Mouse (Mus musculus) neural tube, embryonic 11.5 days (tissue): ENCODE measurements at regions not wholly inside any gene's neighbourhood (a gene's known extent, or its start where the extent isn't known, plus 50 kb on each side); places are given as distances from the start of the nearest gene placed in this dataset.

Experiments used
- ATAC-seq: fragments of 200-750 bp; cut with Nextera tagmentation; 2 replicates; pipeline ENCODE4 v1.8.0; 2017; ENCODE audit warnings: moderate number of reproducible peaks, mild to moderate bottlenecking, moderate TSS enrichment, moderate library complexity; ENCODE audit not compliant: insufficient read depth, low FRiP score, low TSS enrichment
- DNase-seq: peaks from one replicate; pipeline ENCODE4 v3.0.0-alpha.2; 2015; ENCODE audit warnings: low spot score
- H3K27ac ChIP-seq: fragments of 300-500 bp; sonication (generic); 2 replicates; pipeline ENCODE4 v1.5.1; 2014; ENCODE audit warnings: low read depth, mild to moderate bottlenecking, low read length
- H3K27me3 ChIP-seq: fragments of 300-500 bp; sonication (generic); 2 replicates; pipeline ENCODE4 v1.6.1; 2014; ENCODE audit warnings: mild to moderate bottlenecking, low read length, mixed read lengths; ENCODE audit not compliant: control insufficient read depth, insufficient read depth
- H3K36me3 ChIP-seq: fragments of 300-500 bp; sonication (generic); 2 replicates; pipeline ENCODE4 v1.6.1; 2014; ENCODE audit warnings: mild to moderate bottlenecking, low read length, moderate library complexity, mixed read lengths; ENCODE audit not compliant: control insufficient read depth, insufficient read depth
- H3K4me1 ChIP-seq: fragments of 300-500 bp; sonication (generic); 2 replicates; pipeline ENCODE4 v1.6.1; 2014; ENCODE audit warnings: low read length, mixed read lengths; ENCODE audit not compliant: control insufficient read depth, insufficient read depth
- H3K4me2 ChIP-seq: fragments of 300-500 bp; sonication (generic); 2 replicates; pipeline ENCODE4 v1.6.1; 2014; ENCODE audit warnings: low read depth, mild to moderate bottlenecking, moderate library complexity
- H3K4me3 ChIP-seq: fragments of 300-500 bp; sonication (generic); 2 replicates; pipeline ENCODE4 v1.5.1; 2014; ENCODE audit warnings: low read depth, low read length
- H3K9ac ChIP-seq: fragments of 300-500 bp; sonication (generic); 2 replicates; pipeline ENCODE4 v1.6.1; 2014; ENCODE audit warnings: mild to moderate bottlenecking, low read length
- H3K9me3 ChIP-seq: fragments of 300-500 bp; sonication (generic); 2 replicates; pipeline ENCODE4 v1.6.1; 2016; ENCODE audit warnings: low read length; ENCODE audit not compliant: control insufficient read depth
- WGBS: fragments of 180-500 bp; shearing (Covaris S2); extraction: QIAGEN DNeasy Blood & Tissue Kit; methylation state at CpG from one replicate; pipeline ENCODE4 v1.1.7; 2014; 5-methylcytosine and 5-hydroxymethylcytosine counted together

DNA sequence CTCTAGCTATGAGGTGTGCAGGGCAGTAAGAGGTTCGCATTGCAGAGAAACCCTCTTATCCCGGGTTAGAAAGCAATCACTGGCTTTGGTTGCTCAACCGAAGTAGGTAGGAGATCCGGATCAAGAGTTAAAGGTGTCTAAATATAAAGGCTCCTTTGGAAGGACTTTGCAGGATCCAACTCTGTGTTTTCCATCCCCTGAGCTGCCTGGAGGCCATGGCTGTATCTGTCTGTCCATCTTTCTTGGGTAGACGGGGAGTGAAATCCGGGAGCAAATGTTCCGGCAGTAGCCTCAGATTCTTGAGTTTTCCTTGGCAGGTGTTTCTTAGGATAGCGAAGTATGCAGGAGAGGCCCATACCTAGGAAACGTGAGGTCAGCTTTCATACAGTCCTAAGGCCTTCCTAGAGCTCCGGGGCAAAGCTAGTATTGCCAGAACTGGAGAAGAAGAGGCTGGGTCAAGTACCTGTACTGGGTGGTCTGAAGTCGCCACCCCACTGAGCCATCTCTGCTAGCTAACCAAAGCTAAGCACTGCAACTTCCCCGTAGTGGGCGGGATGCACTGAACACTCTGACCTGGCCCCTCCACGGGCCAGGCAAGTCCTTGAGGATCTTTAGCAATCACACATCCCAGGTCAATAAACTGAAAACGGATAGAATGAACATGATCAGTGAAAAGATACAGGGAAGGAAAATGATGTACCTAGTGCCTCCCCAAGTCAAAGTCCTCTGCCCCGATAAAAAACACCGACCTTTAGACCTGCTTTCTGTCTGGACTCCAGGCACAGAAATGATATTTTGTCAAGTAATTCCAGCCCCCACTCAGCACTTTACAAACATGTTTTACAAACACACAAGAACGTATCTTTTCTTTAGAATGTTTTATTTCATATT is 160.5 kb upstream of the Cypt12 start:
- Histone ChIP-seq H3K9me3 (no peaks in the 10 kb centered on the region), H3K27me3 (0 out of 2 replicates have a peak, but pooled peaks cover 3% of the 10 kb centered on the region), H3K36me3 (no peaks in the 10 kb centered on the region), H3K9ac (peak overlapping the region; percentile 99), H3K4me3 (peak overlapping the region; percentile 55), H3K27ac (peak overlapping the region; percentile 100), H3K4me2 (peak overlapping the region; percentile 99), H3K4me1 (0 out of 2 replicates have a peak, but pooled peaks cover 2% of the 10 kb centered on the region)
- DNase-seq (peak; percentile 52), ATAC-seq (peak; percentile 0)
- 3% methylated on average over 18 of the region's 18 CpGs for WGBS

DNA sequence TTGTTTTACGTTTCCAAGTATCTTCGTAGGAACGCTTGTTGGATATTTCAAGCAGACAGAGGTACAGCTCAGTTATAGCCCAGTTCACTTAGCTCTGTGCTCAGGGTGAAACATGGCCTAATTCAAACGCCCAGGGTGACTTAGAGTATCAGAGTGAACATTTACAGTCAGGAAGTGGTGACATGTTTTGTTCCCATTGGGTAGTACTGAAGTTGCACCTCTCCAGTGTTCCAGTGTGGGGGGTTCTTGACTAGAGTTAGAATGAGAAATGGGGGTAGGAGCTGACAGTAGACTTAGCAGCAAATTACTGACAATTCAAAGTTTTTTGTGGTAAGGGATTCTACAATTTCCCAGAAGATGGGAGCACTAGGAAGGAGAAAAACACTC is 159.9 kb upstream of the Cypt12 start:
- Histone ChIP-seq H3K4me3 (peak overlapping the region; percentile 55; the same call in 1 of the 2 replicates), H3K36me3 (no peaks in the 10 kb centered on the region), H3K4me1 (0 out of 2 replicates have a peak, but pooled peaks cover 2% of the 10 kb centered on the region), H3K4me2 (peak overlapping the region; percentile 99), H3K9me3 (no peaks in the 10 kb centered on the region), H3K27ac (peak overlapping the region; percentile 100), H3K27me3 (peaks cover 3% of the 10 kb centered on the region; the same call in 1 of the 2 replicates), H3K9ac (peak overlapping the region; percentile 99)
- ATAC-seq (no peak), DNase-seq (no peak)
- 25% methylated on average over 4 of the region's 4 CpGs for WGBS

DNA sequence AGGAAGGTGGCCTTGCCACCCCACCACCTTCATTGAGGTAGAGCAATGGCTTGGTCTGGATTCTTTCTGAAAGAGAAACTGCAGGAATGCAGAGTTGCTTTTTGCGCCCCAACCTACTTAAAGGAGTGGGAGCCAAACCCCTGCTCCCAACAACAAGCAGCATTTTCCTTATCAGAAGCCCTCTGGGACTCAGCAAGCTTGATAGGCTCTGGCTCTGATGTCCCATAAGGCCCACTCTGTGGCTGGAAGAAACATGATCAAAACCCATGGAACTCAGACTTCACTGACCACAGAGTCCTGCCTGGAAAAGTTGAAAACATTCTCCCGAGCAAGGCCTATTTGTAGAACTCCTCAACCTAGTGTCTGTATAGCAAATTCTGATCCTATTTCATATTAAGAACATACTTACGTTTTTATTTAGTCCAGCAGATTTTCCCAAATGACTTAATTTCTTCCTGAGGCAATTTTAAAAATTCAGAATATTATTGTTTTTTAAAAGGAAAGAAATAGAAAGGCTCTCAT is 159.4 kb upstream of the Cypt12 start:
- Histone ChIP-seq H3K4me1 (0 out of 2 replicates have a peak, but pooled peaks cover 2% of the 10 kb centered on the region), H3K27ac (peak overlapping the region; percentile 100), H3K36me3 (no peaks in the 10 kb centered on the region), H3K9me3 (no peaks in the 10 kb centered on the region), H3K4me2 (peak overlapping the region; percentile 99), H3K4me3 (peak overlapping the region; percentile 74), H3K27me3 (peaks cover 3% of the 10 kb centered on the region; the same call in 1 of the 2 replicates), H3K9ac (peak overlapping the region; percentile 99)
- 20% methylated on average over 3 of the region's 3 CpGs for WGBS
- ATAC-seq = no peak
- peak; percentile 37 for DNase-seq

DNA sequence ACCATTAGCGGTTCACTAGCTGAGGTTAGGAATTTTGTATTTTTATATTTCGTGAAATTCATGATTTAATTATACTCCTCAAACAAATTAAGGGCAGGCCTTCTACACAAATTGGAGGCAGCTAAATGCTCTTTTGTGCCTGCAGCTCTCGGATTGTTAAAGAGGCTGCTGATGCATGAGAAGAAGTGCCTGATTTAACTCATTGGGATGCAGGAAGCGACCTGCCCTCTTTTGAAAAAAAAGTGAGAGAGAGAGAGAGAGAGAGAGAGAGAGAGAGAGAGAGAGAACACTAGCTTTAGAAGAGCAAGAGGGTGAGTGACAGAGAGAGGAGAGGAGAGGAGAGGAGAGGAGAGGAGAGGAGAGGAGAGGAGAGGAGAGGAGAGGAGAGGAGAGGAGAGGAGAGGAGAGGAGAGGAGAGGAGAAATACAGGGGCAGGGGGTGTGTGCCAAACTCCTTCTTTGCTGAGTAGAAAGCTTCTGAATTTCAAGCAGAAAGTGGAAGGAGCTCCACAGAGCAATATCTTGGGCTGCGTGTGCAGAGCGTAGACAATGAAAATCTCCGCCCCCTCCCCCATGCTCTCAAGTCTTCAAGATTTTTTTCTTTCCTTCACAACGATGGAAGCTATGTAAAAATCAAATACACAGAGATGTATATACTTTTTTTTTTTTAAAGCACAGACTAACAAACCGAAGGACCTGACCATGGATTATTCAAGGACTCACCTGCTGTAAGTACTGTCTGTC is 158.6 kb upstream of the Cypt12 start:
- H3K9ac ChIP-seq = peak overlapping the region; percentile 99
- H3K9me3 ChIP-seq = no peaks in the 10 kb centered on the region
- H3K27me3 ChIP-seq = peaks cover 3% of the 10 kb centered on the region; the same call in 1 of the 2 replicates
- H3K27ac ChIP-seq = peak overlapping the region; percentile 100
- peak overlapping the region; percentile 74 for H3K4me3 ChIP-seq
- under 1% methylated on average over 9 of the region's 9 CpGs for WGBS
- ATAC-seq (peak; percentile 3; the same call in 1 of the 2 replicates), DNase-seq (peak; percentile 61)
- H3K4me1 ChIP-seq = 0 out of 2 replicates have a peak, but pooled peaks cover 2% of the 10 kb centered on the region
- peak overlapping the region; percentile 99 for H3K4me2 ChIP-seq
- peaks cover under 1% of the 10 kb centered on the region for H3K36me3 ChIP-seq

DNA sequence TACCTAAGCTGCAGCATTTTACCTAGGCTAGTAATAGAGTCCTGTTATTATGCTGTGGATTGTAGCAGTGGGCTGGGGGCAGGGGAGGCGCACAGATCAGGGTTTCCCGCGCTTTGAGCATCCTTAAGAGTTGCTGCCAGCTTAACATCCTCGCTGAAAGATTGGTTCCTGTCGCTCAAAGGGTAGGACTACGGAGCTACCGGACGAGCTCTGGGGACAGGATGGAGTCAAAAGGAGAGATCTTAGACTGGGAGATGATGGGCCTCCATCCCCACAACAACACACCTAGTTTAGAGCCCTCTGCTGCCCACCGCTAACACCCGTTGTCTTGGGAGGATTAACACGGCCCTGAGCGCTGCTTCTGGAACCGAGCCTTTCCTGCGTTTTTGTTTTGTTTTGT is 157.9 kb upstream of the Cypt12 start:
- Histone ChIP-seq H3K27me3 (peaks cover 4% of the 10 kb centered on the region), H3K27ac (peak overlapping the region; percentile 100), H3K9ac (peak overlapping the region; percentile 99), H3K4me3 (peak overlapping the region; percentile 74), H3K36me3 (peaks cover 3% of the 10 kb centered on the region), H3K9me3 (no peaks in the 10 kb centered on the region), H3K4me1 (0 out of 2 replicates have a peak, but pooled peaks cover 2% of the 10 kb centered on the region), H3K4me2 (peak overlapping the region; percentile 20; the same call in 1 of the 2 replicates)
- DNase-seq (peak; percentile 63), ATAC-seq (no peak)
- WGBS = 0% methylated on average over 14 of the region's 14 CpGs

DNA sequence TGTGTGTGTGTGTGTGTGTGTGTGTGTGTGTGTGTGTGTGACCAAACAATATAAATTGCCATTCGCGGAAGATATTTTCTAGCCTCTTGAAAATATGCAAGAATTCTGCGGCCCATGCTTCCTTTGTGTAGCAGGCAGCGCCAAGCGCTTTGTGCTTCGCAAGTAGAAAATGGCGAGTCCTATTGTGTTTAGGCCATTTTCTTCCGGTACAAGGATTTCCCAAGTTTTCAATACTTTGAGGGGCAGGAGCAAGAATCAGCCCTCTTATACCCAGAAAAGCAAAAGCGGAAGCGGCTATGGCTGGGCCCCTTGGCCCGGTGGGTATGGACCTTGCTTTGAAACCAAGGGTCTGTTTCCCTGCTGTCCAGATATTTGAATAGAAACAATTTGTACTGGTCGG is 157.4 kb upstream of the Cypt12 start:
- Histone ChIP-seq H3K27ac (peak overlapping the region; percentile 100), H3K36me3 (peaks cover 3% of the 10 kb centered on the region), H3K4me2 (peak overlapping the region; percentile 19), H3K4me1 (0 out of 2 replicates have a peak, but pooled peaks cover 4% of the 10 kb centered on the region), H3K9ac (peak overlapping the region; percentile 99), H3K9me3 (no peaks in the 10 kb centered on the region), H3K4me3 (peak overlapping the region; percentile 74), H3K27me3 (peaks cover 6% of the 10 kb centered on the region)
- DNase-seq = peak; percentile 49
- no peak for ATAC-seq
- 3% methylated on average over 12 of the region's 12 CpGs for WGBS

DNA sequence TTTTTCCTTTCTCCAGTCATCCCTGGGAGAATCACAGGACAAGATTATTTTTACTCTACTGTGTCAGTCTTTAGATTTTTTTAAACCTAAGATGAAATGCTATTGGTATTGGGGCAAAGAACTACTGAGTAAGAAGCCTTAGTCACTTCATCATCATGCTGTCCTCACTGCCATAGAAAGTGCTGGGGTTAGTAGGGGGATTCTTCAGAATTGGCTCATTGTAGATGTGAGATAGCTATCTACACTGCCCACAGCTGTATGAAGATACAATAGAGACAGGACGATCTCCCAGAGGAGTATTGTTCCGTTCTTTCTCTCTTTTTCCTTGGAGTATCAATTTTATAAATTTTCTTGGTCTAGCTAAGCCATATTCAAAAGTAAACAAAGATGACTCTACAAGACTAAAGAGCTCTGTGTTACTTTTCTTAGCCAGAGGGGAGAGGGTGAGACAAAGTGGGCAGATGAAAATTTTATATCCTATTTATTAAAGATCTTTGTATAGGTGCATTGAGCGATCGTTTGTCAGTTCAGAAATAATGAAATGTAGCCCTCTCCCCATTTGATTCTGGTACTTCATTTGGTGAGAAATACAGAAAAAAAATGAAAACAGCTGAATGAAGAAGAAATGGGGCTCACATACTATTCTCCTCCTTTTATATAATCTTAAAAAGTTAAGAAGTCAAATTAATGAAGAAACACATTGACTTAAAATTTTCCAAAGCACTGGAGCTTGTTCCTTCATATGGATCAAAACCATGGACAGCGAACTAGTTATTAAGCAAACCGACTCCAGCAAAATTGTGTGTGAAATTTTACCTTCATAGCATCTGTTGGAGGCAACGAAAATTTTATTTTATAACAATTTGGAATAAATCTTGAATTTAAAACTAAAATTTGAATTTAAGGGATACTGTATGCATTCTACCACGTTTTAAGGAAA is 156.6 kb upstream of the Cypt12 start:
- WGBS = 13% methylated on average over 8 of the region's 8 CpGs
- peak overlapping the region; percentile 19 for H3K4me2 ChIP-seq
- H3K27ac ChIP-seq = peak overlapping the region; percentile 100
- peak overlapping the region; percentile 74 for H3K4me3 ChIP-seq
- H3K4me1 ChIP-seq = 0 out of 2 replicates have a peak, but pooled peaks cover 5% of the 10 kb centered on the region
- DNase-seq = peak; percentile 32
- H3K36me3 ChIP-seq = peaks cover 3% of the 10 kb centered on the region
- ATAC-seq = no peak
- peak overlapping the region; percentile 99 for H3K9ac ChIP-seq
- H3K27me3 ChIP-seq = peaks cover 3% of the 10 kb centered on the region
- no peaks in the 10 kb centered on the region for H3K9me3 ChIP-seq
